Mouse (Mus musculus): ENCODE measurements around the gene Plk1.

Gene Plk1

DNA sequence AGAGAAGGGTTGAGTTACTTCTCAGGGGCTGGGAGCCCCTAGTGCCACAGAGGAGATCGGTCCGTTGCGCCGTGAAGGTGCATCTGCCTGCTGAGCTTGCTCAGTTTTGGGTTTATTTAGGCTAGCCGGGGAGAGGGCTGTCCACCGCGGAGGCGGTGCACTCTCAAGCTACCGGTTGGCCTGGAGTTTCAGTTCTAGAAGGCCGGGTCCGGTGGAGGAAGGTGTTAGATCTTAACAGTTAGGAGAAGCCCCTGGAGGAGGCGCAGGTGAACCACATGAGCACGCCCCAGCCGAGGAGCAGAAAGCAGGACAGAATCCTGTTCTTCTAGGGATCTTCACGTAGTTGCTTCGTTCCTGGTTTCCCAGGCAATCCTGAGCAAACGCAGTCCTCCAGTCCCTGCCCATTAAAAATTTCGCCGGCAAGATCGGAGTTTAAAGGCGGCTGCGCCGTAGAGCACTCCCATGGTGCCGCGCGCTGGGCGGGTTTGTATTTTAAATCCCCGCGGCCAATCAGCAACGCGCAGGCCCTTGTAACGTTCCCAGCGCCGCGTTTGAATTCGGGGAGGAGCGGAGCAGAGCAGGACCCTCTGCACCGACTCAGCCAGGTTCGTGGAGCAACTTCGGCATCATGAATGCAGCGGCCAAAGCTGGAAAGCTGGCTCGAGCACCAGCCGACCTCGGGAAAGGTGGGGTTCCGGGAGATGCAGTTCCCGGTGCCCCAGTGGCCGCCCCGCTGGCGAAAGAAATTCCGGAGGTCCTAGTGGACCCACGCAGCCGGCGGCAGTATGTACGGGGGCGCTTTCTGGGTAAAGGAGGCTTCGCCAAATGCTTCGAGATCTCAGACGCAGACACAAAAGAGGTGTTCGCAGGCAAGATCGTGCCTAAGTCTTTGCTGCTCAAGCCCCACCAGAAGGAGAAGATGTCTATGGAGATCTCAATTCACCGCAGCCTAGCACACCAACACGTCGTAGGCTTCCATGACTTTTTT, at the start of gene Plk1:
TSS of gene Plk1 (plus strand) at position 525 of the 988 bp plus-strand sequence.
- DNase-seq (ENCODE audit: low spot score), result peak; percentile 91

DNA sequence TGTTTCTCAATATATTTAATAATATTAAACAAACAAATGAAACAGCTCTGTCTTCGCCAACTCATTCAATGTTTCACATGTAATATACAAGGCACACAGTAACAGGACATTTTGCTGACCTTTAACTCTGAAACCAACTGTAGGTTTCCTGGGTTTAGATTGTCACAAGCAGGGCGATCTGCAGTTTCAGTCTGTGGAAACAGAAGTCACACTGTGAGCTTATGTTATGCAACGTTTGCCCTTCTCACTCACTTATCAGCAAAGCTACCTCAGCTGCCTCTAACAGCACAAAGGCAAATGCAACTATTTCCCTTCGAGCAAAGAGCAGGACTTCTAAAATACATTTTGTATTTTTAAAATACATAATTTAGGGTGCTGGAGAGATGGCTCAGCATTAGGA, 35.7 kb upstream of the Plk1 start:
- DNase-seq (ENCODE audit: low spot score), result no peak

DNA sequence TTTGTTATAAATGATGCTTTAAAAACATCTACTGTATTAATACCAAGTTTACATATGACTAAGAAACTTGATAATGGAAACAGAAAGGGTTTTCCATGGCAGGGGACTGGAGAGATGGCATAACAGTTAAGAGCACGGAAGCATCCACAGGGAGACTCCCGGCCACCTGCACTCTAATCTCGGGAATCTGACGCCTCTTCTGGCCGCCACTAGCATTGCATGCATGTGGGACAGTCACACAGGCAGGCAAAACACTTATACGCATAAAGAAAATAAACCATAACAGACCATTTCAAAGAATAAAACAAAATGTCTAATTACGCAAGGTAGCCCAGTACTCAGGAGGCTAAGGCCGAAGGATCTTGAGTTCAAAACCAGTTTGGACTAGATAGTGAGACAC, 33.6 kb upstream of the Plk1 start:
- no peak for DNase-seq (ENCODE audit: low spot score)

DNA sequence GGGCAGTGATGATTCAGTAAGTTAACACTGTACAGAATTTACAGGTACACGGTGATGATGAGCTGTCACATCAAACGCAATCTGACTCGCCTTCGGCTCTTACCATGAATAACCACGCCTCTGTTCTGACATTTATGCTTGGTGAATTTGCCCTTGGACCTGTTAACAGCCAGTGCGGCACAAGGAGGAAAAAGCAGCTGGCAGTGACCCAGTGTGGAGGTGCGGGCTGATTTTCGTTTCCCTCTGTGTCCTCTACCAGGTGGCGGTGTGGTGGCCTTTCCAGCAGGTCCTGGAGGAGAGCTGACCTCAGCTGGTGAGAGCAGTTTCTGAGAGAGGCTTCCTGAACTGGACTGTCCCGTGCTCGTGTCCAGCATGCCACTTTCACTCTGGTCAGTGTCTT, 32.3 kb upstream of the Plk1 start:
- DNase-seq (ENCODE audit: low spot score), result no peak

DNA sequence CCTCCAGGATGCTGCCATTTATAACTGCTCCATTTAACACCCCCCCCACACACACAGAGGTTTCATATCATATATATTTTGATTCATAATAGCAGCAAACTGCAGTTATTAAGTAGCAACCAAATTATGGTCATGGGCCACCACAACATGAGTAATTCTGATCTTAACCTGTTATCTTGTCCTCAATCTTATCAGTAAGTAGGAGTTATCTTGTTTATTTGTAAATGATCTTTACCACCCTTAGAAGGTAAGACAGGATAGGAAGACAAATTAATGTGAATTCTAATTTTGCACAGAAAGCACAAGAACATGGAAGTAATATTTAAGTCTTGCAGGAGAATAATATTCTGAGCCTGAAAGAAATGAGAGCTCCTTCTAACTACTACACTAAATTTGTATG, 27.4 kb upstream of the Plk1 start:
- no peak for DNase-seq (ENCODE audit: low spot score)

DNA sequence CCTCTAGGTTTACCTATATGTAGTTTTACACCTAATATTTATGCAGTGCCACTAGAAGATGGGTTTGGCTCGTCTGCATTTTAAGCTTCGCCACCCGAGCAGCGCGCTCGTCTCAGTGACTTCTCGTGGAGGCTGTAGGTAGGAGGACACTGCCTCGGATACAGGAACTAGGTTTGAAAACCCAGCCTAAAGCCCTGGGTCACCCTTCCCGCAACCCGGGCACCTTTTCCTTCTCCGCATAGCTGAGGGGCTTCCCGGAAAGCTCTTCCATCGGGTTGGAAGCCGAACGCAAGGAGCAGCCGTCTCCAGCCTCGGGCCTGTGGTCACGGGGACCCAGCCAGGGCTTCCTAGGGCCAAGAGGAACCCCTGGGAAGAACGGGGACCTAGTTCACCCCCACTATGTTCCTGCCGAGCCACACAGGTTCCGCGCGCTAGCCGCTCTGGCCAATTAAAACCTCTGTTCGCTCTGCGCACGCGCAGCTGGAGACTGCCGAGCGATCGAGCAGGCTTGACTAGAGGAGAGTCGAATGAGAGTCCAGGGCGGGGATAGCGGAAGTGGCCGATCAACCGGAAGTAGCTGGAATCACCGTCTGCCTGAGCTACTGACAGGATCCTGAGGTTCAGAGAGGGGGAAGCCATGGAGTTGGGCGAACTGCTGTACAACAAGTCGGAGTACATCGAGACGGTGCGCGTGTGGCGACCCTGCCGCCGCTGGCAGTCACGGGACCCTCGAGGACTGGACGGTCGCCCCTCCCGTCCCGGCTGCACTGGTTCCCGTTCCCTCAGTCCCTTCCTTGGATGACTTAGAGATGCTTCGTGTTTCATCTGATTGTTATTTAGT, 26.5 kb upstream of the Plk1 start, which contains the start of the genes Palb2 and Dctn5:
TSS of gene Palb2 (minus strand) at position 489 of the 841 bp plus-strand sequence.
TSS of gene Dctn5 (plus strand) at position 545 of the 841 bp plus-strand sequence.
- DNase-seq (ENCODE audit: low spot score), result peak; percentile 98

DNA sequence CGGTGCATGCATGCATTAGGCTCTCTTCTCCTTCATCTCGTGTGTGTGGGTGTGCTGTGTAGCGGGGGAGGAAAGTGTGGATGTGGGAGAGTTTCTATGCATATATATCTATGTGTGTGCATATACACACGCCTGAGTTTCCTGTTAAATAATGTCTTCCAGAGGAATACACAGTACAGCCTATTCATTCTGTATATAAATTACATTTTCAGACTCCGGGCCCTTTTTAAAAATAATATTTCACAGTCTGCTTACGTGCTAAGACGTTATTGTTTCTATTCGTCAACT, 26.0 kb upstream of the Plk1 start:
- peak; percentile 2 for DNase-seq (ENCODE audit: low spot score)

DNA sequence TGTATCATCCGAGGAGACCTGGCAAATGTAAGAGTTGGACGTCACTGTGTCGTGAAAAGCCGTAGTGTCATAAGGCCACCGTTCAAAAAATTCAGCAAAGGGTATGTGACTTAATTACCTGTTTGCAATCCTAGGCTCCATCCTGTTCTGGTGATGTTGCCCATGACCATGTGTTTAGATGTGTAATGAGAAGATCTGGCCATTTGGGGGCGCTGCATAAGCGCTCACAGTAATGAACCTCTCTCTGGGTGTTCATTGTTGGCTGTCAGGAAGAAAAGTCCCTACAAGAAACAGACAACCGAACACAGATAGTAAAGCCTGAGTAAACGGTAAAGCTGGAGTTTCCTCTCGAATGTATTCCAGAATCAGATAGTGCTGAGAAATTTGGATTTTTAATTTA, 24.2 kb upstream of the Plk1 start:
- peak; percentile 44 for DNase-seq (ENCODE audit: low spot score)

DNA sequence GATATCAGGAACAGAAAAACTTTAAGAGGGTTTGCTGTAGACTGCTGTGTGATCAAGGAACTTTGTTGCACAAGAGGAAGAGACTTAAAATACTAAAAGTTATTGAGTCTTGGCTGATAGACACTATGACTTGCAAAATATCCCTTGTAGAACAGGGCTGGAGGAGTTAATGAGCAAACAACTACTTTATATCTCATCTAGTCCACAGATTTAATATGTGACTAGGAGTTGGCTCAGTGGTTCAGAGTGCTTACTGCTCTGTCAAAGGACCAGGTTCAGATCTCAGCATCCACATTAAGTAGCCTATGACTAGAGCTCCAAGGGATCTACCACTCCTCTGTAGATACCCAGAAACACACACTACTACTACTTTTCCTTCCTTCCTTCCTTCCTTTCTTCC, 22.2 kb upstream of the Plk1 start:
- no peak for DNase-seq (ENCODE audit: low spot score)

DNA sequence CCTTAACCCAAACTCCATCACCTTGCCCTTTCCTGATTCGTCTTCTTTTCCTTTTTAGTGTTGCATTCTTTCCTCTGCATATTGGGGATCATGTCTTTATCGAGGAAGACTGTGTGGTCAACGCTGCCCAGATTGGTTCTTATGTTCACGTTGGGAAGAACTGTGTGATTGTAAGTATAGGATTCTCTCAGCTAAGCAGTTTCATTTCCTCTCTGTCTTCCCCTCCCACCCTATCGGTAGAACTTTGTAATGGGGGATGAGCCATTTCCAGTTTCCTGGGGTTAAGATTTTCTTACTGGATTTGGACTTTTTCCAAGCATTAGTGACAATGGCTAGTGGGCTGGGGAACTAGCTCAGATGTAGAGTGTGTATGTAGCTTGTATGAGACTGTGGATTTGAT, 21.0 kb upstream of the Plk1 start:
- DNase-seq (ENCODE audit: low spot score), result no peak

DNA sequence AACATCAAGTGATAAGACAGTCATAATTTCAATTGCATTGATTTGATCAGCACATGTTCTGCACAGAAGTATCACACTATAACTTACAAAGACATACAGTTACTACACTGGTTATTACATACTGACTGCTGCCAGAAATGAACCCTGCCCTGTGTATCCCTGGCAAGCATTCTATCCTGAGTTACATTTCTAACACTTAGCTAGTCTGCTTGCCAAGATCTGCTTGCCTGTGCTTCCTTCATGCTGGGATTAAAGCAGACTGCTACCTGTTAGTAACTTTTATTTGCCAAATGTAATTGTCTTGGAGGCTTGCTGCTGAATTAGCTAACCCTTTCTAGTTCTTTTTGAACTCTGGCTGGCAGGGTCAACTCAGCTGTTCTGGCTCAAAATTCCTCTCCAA, 18.2 kb upstream of the Plk1 start:
- no peak for DNase-seq (ENCODE audit: low spot score)

DNA sequence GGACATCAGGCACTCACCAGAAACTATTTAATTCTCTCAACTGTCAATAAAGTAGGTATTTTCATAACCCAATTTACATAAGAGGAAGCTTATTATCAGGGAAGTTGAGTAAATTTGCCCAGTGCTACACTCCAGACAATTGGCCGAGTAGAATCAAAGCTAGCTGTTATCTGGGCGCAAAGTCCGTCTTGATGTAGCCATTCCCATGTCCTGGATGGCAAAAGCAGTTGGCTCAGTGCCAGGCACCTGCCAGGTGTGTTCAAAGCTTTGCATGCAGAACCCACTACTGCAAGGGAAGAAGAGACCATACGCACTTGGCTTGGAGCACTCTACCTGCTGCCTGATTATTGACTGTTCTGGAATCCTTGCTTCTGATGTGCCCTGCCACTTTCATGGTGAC, 6.8 kb upstream of the Plk1 start:
- no peak for DNase-seq (ENCODE audit: low spot score)

DNA sequence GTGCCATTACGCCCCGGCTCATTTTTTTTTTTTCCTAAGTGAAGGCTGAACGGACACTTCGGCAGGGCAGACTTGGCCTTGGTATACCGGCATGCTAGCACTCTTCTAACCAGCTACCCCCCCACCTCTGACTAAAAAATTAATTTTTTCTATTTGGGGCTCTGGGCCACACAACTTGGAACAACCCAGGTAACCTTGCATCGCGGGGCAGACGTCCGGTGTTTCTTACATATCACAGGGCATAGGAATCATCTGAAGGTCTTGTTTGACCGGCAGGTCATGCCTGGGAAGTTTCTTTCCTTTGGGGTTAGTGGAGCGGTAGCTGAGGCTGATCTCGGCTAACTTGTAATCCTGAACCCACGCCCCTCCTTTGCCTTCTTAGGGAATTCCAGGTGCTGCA, 751 bp upstream of the Plk1 start:
- DNase-seq (ENCODE audit: low spot score), result no peak

DNA sequence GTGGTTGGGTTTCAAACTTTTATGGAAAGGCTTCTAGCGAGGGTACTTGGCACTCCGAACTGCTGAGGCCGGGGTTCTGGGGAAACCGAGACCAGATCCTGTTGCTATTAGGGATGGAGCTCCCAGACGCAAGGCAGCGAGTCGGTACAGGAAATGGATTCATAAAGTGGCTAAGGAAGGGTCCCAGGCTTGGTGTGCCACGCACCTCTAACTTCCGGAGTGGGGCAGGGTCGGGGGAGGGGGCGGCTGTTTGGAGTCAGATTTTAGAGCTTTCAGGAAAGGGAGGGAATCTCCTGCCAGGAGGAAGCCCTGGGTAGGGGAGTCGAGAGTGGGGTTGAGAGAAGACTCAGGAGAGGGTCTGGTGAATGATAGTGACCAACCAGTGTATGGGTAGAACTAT, 798 bp downstream of the Plk1 start:
- peak; percentile 17 for DNase-seq (ENCODE audit: low spot score)

DNA sequence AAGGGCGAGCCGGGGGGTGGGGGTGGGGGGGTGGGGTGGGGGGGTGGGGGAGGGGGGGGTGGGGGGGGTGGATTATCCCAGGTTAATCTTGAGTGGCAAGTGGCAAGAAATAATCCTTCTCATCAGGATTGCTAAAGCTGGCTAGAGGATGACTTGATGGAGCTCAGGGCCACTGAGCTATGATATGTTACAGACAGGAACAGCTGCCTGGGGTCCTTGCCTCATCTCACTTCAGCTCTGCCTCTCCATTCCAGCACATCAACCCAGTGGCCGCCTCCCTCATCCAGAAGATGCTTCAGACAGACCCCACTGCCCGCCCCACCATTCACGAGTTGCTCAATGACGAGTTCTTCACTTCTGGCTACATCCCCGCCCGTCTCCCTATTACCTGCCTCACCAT, 4.5 kb downstream of the Plk1 start:
- DNase-seq (ENCODE audit: low spot score), result no peak

DNA sequence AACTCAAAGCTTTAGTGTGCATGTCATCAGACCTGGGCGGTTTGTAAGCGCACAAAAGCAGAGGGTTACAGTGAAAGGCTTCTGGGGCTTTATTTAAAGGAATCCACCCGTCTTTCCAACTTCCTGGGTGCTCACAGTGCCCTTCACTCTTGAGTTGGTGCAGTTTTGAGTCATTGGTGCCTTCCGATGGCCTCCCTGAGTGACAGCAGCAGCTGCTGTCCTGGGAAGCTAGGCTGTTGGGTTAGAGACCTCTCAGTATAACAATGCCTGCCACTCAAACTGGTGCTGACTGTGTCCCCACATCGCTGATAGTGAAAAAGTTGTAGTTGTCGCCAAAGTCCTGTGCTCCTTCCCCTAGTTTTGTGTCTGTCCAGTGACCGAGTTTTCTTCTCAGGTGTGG, 8.0 kb downstream of the Plk1 start:
- no peak for DNase-seq (ENCODE audit: low spot score)

DNA sequence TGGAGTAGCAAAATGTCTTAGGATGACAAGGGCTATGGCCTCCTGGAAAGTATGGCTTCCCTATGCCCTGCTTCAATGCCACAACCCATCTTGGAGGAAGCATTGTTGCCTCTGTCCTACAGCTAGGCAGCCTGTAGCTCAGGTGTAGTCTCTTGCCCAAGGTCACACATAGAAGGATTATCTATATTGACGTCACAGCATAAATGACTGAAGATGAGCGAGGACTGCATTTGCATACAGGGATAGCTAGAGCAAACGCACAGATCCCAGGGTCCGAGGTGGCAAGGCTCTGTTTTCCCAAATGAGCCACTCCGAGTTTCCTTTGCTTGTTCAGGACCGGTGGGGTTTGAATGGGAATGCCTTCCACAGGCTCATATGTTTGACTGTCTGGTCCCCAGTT, 11.5 kb downstream of the Plk1 start:
- no peak for DNase-seq (ENCODE audit: low spot score)

DNA sequence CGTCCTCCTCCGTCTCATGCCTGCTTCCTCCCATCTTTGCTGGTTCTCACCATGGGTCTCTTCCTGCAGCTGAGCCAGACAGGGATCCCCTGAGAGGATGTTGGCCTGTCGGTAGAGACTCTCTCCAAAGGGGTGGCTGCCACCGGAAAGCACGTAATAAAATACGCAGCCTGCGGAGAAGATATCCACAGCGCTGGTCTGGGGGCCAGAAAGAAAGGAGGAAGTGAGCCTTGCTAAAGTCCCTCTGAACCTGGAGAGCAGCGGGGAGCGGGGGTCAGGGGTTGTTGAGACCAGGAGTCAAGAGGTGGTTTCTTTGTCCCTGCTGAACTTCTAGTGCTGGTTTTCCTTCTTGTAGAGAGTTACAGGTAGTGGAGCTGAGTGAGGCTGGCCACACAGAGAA, 12.4 kb downstream of the Plk1 start:
- DNase-seq (ENCODE audit: low spot score), result no peak

DNA sequence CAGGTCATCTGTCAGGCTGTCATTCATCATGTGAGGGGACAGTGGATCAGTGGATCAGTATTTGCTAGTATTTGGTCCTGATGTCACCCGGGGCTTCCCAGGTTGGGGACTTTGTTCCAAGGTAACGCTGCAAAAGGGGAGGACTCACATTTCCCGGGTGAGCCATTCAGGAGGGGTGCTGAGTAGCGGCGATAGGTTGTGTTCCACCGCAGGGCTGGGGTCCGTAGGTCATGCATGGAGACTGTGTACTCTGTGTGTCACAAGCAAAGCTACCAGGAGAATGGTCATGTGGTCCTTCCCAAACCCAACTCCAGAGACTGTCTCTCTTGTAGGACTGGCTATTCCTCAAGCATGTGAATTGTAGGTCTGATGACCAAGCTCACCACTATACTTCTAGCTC, 21.5 kb downstream of the Plk1 start:
- no peak for DNase-seq (ENCODE audit: low spot score)

DNA sequence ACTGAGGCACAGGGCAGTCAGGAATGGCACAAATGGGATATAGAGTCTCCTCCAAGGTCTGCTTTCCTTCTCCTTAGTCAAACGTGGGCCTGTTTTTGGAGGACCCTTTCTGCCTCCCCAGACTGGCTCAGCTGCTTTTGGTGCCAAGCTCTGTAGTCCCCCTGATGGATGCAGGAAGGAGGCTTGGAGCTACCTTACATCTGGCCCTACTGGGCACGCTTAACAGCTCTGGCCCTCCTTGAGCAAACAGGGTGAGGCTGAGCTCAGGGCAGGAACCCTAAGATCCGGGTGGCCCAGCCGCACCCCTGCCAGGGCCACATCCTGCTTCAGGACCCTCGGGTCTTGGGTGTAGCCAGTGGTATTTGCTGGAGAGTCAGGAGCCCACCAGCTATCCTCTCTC, 25.3 kb downstream of the Plk1 start:
- DNase-seq (ENCODE audit: low spot score), result no peak

DNA sequence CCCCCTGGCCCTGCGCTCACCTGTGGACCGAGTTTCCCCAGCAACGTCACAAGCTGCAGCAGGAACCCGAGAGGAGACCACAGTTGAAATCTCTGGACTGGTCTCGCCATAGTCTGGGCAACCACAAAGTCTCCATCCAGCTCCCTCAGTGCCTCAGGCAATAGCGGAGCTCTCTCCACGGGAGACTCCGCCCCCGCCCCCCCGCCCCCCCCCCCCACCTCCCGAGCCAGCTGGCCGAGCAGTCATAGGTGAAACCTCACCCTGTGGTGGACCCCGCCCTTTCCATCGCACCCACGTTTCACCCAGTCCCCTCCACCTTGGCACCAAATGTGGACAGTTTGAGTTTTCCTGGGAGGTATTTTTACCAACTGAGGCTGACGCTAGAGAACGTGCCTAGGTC, 26.8 kb downstream of the Plk1 start, which contains the start of gene Ern2:
TSS of gene Ern2 (minus strand) at position 165 of the 400 bp plus-strand sequence.
- no peak for DNase-seq (ENCODE audit: low spot score)

DNA sequence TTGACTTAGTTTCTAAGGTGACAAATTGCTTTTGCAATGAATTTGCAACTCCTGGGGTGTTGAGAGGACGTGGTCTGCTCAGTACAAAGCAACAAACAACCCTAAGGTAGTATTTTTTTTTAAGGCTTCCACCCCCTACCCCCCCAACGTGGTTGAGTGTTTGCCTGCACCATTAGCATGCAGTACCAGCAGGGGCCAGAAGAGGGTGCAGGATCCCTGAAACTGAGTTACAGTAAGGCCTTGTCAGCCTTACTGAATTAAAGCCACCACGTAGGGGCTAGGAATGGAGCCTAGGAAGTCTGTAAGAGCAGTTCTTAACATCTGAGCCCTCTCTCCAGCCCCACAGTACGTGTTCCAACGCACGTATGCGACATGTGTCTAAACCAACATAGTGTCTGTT, 30.2 kb downstream of the Plk1 start:
- peak; percentile 78 for DNase-seq (ENCODE audit: low spot score)

DNA sequence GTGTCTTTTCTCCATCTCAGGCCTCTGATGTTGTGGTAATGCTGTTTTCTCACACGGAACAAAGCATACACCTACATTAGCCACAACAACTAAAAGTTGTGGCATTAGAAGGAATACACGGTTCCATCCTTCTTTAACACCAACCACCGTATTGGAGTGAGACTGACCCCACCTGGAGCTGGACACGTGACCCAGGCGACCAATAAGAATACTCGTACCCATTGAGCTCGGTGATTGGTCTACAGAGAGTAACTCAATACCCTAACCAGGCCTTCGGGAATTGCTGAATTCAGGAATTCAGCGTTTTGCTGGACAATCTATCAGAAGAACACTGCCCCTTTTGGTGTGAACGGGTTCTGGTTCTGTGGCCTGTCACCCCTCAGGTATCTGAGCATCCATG, 31.9 kb downstream of the Plk1 start:
- no peak for DNase-seq (ENCODE audit: low spot score)
